Mouse (Mus musculus): ENCODE results near the gene Pgm5. TPM values are rescaled to one million over a fixed set of nuclear protein-coding genes. Genes with fewer than 3 reads are reported as not detected.

Gene Pgm5
- total and polyA plus RNA-seq, 2 experiments from 2014 or later: 0.39 to 4.8 TPM

- DNase-seq (no peak), ATAC-seq (no peak)
- H3K9me3 ChIP-seq (ENCODE audit: low read length): no peaks in the 10 kb centered on the region
- no peak for TF ChIP-seq CTCF (IDR thresholded peaks at IDR 0.05; ENCODE audit: low read depth)
- H3K4me2 ChIP-seq (ENCODE audit: low read depth): no peak overlapping the region
- H3K9ac ChIP-seq: no peak overlapping the region
- no peak overlapping the region for H3K4me3 ChIP-seq (ENCODE audit: low read depth, low read length)
- H3K27ac ChIP-seq (ENCODE audit: low read depth, low read length): no peak overlapping the region
- H3K27me3 ChIP-seq (ENCODE audit: insufficient read depth, low read length): no peaks in the 10 kb centered on the region
- WGBS: 90% methylated on average over 4 of the region's 4 CpGs
- no peaks in the 10 kb centered on the region for H3K4me1 ChIP-seq (ENCODE audit: insufficient read depth)
- no peaks in the 10 kb centered on the region for H3K36me3 ChIP-seq (ENCODE audit: insufficient read depth)
Measured at GRCm38 (mm10) chr19:24746266-24746875, 115.3 kb downstream of the Pgm5 start.

DNA sequence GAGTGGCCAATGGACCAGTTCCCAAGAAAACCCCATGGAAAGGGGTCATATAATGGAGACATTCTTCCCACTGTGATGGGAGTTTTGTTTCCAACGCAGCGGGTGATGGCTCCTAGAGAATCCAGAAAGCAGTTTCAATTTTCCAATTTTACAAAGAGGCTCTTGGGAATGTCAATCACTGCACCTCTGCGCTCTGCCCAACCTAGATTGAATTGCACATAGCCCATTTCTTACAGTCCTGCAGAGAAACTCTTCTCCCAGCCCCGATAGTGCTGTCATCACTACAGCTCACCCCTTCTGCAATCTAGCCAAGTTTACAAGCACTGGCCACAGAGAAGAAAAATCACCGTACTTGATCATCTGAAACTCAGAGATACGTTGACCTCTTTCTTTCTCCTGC, 119.0 kb downstream of the Pgm5 start:
- no peak overlapping the region for H3K9ac ChIP-seq
- H3K27me3 ChIP-seq (ENCODE audit: insufficient read depth, low read length): no peaks in the 10 kb centered on the region
- no peak for DNase-seq
- H3K4me3 ChIP-seq (ENCODE audit: low read depth, low read length): no peak overlapping the region
- no peaks in the 10 kb centered on the region for H3K9me3 ChIP-seq (ENCODE audit: low read length)
- H3K4me1 ChIP-seq (ENCODE audit: insufficient read depth): no peaks in the 10 kb centered on the region
- no peak overlapping the region for H3K27ac ChIP-seq (ENCODE audit: low read depth, low read length)
- TF ChIP-seq CTCF (IDR thresholded peaks at IDR 0.05; ENCODE audit: low read depth): no peak
- WGBS: 54% methylated on average over 6 of the region's 6 CpGs
- H3K36me3 ChIP-seq (ENCODE audit: insufficient read depth): no peaks in the 10 kb centered on the region
- no peak overlapping the region for H3K4me2 ChIP-seq (ENCODE audit: low read depth)
- ATAC-seq: no peak

- no peak for DNase-seq
- no peak overlapping the region for H3K9ac ChIP-seq
- H3K4me3 ChIP-seq (ENCODE audit: low read depth, low read length): no peak overlapping the region
- no peaks in the 10 kb centered on the region for H3K36me3 ChIP-seq (ENCODE audit: insufficient read depth)
- no peaks in the 10 kb centered on the region for H3K4me1 ChIP-seq (ENCODE audit: insufficient read depth)
- H3K27me3 ChIP-seq (ENCODE audit: insufficient read depth, low read length): no peaks in the 10 kb centered on the region
- no peak for TF ChIP-seq CTCF (IDR thresholded peaks at IDR 0.05; ENCODE audit: low read depth)
- 90% methylated on average over 3 of the region's 3 CpGs for WGBS
- no peaks in the 10 kb centered on the region for H3K9me3 ChIP-seq (ENCODE audit: low read length)
- no peak overlapping the region for H3K27ac ChIP-seq (ENCODE audit: low read depth, low read length)
- H3K4me2 ChIP-seq (ENCODE audit: low read depth): no peak overlapping the region
- no peak for ATAC-seq
Measured at GRCm38 (mm10) chr19:24738786-24739185, 122.9 kb downstream of the Pgm5 start.

DNA sequence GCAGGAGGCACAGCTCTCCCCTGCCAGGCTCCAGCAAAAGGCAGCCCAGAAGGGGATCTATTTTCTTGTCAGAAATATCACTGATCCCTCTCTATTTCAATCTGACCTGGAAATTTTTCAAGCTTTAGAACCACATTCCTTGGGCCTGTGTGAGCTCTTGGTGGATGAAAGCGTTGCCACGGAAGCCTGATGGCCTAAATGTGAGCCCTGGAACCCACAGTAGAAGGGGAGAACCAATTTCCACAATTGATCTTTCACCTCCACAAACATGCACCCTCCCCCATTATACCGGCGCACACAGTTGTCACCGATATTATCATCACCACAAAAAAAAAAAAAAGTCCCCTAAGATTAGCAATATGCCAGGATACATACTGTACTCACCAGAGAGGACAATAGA, 123.6 kb downstream of the Pgm5 start:
- DNase-seq: no peak
- no peak overlapping the region for H3K27ac ChIP-seq (ENCODE audit: low read depth, low read length)
- no peaks in the 10 kb centered on the region for H3K4me1 ChIP-seq (ENCODE audit: insufficient read depth)
- H3K27me3 ChIP-seq (ENCODE audit: insufficient read depth, low read length): no peaks in the 10 kb centered on the region
- H3K9me3 ChIP-seq (ENCODE audit: low read length): no peaks in the 10 kb centered on the region
- no peak overlapping the region for H3K9ac ChIP-seq
- H3K4me2 ChIP-seq (ENCODE audit: low read depth): no peak overlapping the region
- no peak for ATAC-seq
- no peak for TF ChIP-seq CTCF (IDR thresholded peaks at IDR 0.05; ENCODE audit: low read depth)
- H3K4me3 ChIP-seq (ENCODE audit: low read depth, low read length): no peak overlapping the region
- no peaks in the 10 kb centered on the region for H3K36me3 ChIP-seq (ENCODE audit: insufficient read depth)
- 90% methylated on average over 5 of the region's 5 CpGs for WGBS

DNA sequence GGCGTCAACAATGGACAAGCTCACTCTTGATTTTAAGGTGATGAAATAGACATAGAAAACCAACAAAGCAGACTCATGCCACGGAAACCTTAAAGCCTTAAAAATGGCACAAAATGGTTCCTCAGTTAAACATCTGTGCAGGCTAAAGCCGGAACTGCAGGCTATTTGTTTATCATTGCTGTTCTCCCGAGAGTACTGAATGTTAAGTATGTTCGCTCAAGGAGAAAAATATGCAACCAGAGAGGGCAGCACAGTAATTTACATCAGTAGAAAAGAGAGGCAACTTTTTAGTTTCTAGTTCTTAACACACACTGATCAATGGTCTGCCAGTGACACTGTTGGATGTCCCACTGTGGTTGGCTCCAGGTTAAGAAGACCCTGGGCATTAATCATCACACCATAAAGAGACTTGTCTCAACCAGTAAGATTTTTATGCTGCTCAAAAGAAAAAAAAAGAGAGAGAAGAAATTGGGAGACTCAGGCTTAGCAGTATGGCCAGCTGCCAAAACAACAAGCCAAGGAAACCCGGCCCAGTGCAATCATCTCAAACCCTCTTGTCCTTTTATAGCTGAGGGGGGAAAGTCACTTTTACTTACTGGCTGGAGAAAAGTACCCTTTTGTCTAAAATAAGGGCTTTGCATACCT, 126.0 kb downstream of the Pgm5 start:
- DNase-seq: no peak
- no peak overlapping the region for H3K4me3 ChIP-seq (ENCODE audit: low read depth, low read length)
- no peaks in the 10 kb centered on the region for H3K9me3 ChIP-seq (ENCODE audit: low read length)
- TF ChIP-seq CTCF (IDR thresholded peaks at IDR 0.05; ENCODE audit: low read depth): peak; percentile 4; the same call in 1 of the 2 replicates
- no peak for ATAC-seq
- WGBS: 35% methylated on average over 6 of the region's 6 CpGs
- H3K36me3 ChIP-seq (ENCODE audit: insufficient read depth): no peaks in the 10 kb centered on the region
- H3K27me3 ChIP-seq (ENCODE audit: insufficient read depth, low read length): no peaks in the 10 kb centered on the region
- no peak overlapping the region for H3K4me2 ChIP-seq (ENCODE audit: low read depth)
- no peaks in the 10 kb centered on the region for H3K4me1 ChIP-seq (ENCODE audit: insufficient read depth)
- no peak overlapping the region for H3K9ac ChIP-seq
- no peak overlapping the region for H3K27ac ChIP-seq (ENCODE audit: low read depth, low read length)

GRCm38 (mm10) chr19:24730661-24731060, 131.0 kb downstream of the Pgm5 start:
- no peak for ATAC-seq
- H3K27me3 ChIP-seq (ENCODE audit: insufficient read depth, low read length): no peaks in the 10 kb centered on the region
- WGBS: 57% methylated on average over 5 of the region's 5 CpGs
- no peak overlapping the region for H3K27ac ChIP-seq (ENCODE audit: low read depth, low read length)
- no peak overlapping the region for H3K4me2 ChIP-seq (ENCODE audit: low read depth)
- H3K36me3 ChIP-seq (ENCODE audit: insufficient read depth): no peaks in the 10 kb centered on the region
- no peak overlapping the region for H3K4me3 ChIP-seq (ENCODE audit: low read depth, low read length)
- no peaks in the 10 kb centered on the region for H3K9me3 ChIP-seq (ENCODE audit: low read length)
- no peak for TF ChIP-seq CTCF (IDR thresholded peaks at IDR 0.05; ENCODE audit: low read depth)
- peak; percentile 61 for DNase-seq
- no peak overlapping the region for H3K9ac ChIP-seq
- no peaks in the 10 kb centered on the region for H3K4me1 ChIP-seq (ENCODE audit: insufficient read depth)

DNA sequence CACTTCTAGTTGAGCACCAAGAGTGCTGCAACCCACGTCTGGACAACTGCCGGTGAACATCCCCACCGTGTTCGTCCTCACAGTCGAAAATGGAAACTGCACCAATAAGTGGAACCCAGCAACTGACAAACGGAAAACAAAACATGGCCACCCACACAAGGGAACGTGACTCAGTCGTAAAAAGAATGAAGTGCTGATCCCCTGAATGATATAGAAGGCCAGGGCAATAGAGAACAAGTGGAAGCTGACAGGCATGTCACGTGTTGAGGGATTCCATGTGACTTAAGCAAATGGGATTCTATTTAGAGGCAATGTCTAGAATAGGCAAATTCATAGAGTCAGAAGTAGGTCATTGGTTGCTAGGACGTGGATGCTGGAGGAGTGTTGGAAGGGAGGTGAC, 137.3 kb downstream of the Pgm5 start:
- H3K9me3 ChIP-seq (ENCODE audit: low read length): no peaks in the 10 kb centered on the region
- no peak for DNase-seq

More for the DNA sequence above, 137.3 kb downstream of the Pgm5 start:
- WGBS: 85% methylated on average over 10 of the region's 10 CpGs
- no peak for ATAC-seq
- no peaks in the 10 kb centered on the region for H3K4me1 ChIP-seq (ENCODE audit: insufficient read depth)
- no peaks in the 10 kb centered on the region for H3K36me3 ChIP-seq (ENCODE audit: insufficient read depth)
- H3K27ac ChIP-seq (ENCODE audit: low read depth, low read length): no peak overlapping the region
- no peak overlapping the region for H3K4me2 ChIP-seq (ENCODE audit: low read depth)
- no peak overlapping the region for H3K9ac ChIP-seq
- H3K27me3 ChIP-seq (ENCODE audit: insufficient read depth, low read length): no peaks in the 10 kb centered on the region
- TF ChIP-seq CTCF (IDR thresholded peaks at IDR 0.05; ENCODE audit: low read depth): no peak
- no peak overlapping the region for H3K4me3 ChIP-seq (ENCODE audit: low read depth, low read length)

Measured in forebrain, postnatal 0 days (tissue).